Comparison of ENCODE assay signal across 8 mouse cellular contexts in genomic region chr7:44468644-44469285, GRCm38 (mm10). TPM values are rescaled to one million over a fixed set of nuclear protein-coding genes. Genes with fewer than 3 reads are reported as not detected.
A peak's percentile ranks its signal among the peaks of the same experiment; 100 is the strongest.
DNase-seq lines count a peak whose midpoint lies in the region; ATAC-seq and TF ChIP-seq lines count a peak whose summit lies in the region.

No protein-coding gene starts in this region.

- H3K4me3 ChIP-seq in spleen, adult 2 months (ENCODE audit: extremely low read depth, insufficient read depth, insufficient read length): peak overlapping the region; percentile 77
- H3K4me3 ChIP-seq in intestine, embryonic 14.5 days (ENCODE audit: low read depth, low read length): peak overlapping the region; percentile 70
- peak overlapping the region; percentile 75 for H3K4me3 ChIP-seq in myocyte

- H3ac ChIP-seq in myocyte (ENCODE audit: control insufficient read depth, insufficient read length): peak overlapping the region; percentile 1

- H3K27me3 ChIP-seq in spleen, adult 2 months (ENCODE audit: control insufficient read depth, insufficient read depth, low read length): no peaks in the 10 kb centered on the region
- H3K27me3 ChIP-seq in intestine, embryonic 14.5 days (replicated peaks; ENCODE audit: control insufficient read depth, insufficient read depth, low read length): peaks cover 10% of the 10 kb centered on the region
- H3K27me3 ChIP-seq in myocyte (ENCODE audit: control insufficient read depth, insufficient read depth, insufficient read length): peaks cover 6% of the 10 kb centered on the region

- 0 out of 2 replicates have a peak, but pooled peaks cover 4% of the 10 kb centered on the region for H3K4me1 ChIP-seq in spleen, adult 2 months (ENCODE audit: control insufficient read depth, insufficient read depth, insufficient read length)
- H3K4me1 ChIP-seq in intestine, embryonic 14.5 days (replicated peaks; ENCODE audit: control insufficient read depth, insufficient read depth, low read length): peaks cover 10% of the 10 kb centered on the region

- peak overlapping the region; percentile 6; the same call in 1 of the 2 replicates for H3K27ac ChIP-seq in spleen, adult 2 months (ENCODE audit: insufficient read depth, low read length)
- H3K27ac ChIP-seq in intestine, embryonic 14.5 days (ENCODE audit: low read depth): 0 out of 2 replicates have a peak overlapping the region, but pooled peaks have one; percentile 63

- no peaks in the 10 kb centered on the region for H3K36me3 ChIP-seq in spleen, adult 2 months (ENCODE audit: control insufficient read depth, insufficient read depth, low read length)
- H3K36me3 ChIP-seq in intestine, embryonic 14.5 days (ENCODE audit: control insufficient read depth, insufficient read depth, low read length): no peaks in the 10 kb centered on the region
- no peaks in the 10 kb centered on the region for H3K36me3 ChIP-seq in myocyte (ENCODE audit: control insufficient read depth, insufficient read depth)

- peak overlapping the region; percentile 65 for H3K9ac ChIP-seq in intestine, embryonic 14.5 days (ENCODE audit: low read length)

- WGBS in spleen, adult 2 months: 85% methylated on average over 15 of the region's 15 CpGs
- 74% methylated on average over 15 of the region's 15 CpGs for WGBS in intestine, embryonic 14.5 days

- no peak for TF ChIP-seq CTCF in spleen, adult 2 months (IDR thresholded peaks at IDR 0.05; ENCODE audit: extremely low read depth, insufficient read depth, insufficient read length, insufficient replicate concordance)

- no peak for TF ChIP-seq POLR2A in spleen, adult 2 months (IDR thresholded peaks at IDR 0.05; ENCODE audit: low read depth, low read length)
- TF ChIP-seq POLR2A in myocyte (IDR thresholded peaks at IDR 0.05; ENCODE audit: insufficient read length, low read depth): no peak

- ATAC-seq in intestine, embryonic 14.5 days (replicated peaks; ENCODE audit: low FRiP score, low TSS enrichment, low read depth): no peak

- H3K4me2 ChIP-seq in intestine, embryonic 14.5 days (ENCODE audit: low read length): peak overlapping the region; percentile 73
- peak overlapping the region; percentile 73 for H3K4me2 ChIP-seq in myocyte (ENCODE audit: low read depth)

- peak; percentile 10 to 32 for DNase-seq in frontal cortex, postnatal 10 days (ENCODE audit: low spot score in 2 of 2)
- no peak for DNase-seq in frontal cortex, adult 2 months (ENCODE audit: extremely low spot score in 1 of 2, low spot score in 1 of 2)
- no peak for DNase-seq in spleen, adult 2 months (ENCODE audit: low read depth in 1 of 2, low spot score in 2 of 2)
- no peak for DNase-seq in spleen, postnatal 36 days (ENCODE audit: low spot score in 2 of 2)
- no peak for DNase-seq in intestine, embryonic 14.5 days (ENCODE audit: low spot score)
- DNase-seq in urinary bladder, postnatal 14 days (ENCODE audit: low spot score): no peak
- no peak for DNase-seq in embryo, embryonic 9.5 days (ENCODE audit: extremely low spot score)

- H3K79me2 ChIP-seq in myocyte (ENCODE audit: control insufficient read depth, insufficient read depth): no peaks in the 10 kb centered on the region

- no peaks in the 10 kb centered on the region for H3K9me3 ChIP-seq in intestine, embryonic 14.5 days (ENCODE audit: control insufficient read depth, low read length)

TF ChIP-seq in myocyte, 11 proteins besides CTCF, POLR2A, EP300 and RAD21:
- no peak for TF ChIP-seq TCF12 (IDR thresholded peaks at IDR 0.05; ENCODE audit: insufficient read depth, poor library complexity, severe bottlenecking)
- TF ChIP-seq POLR2AphosphoS2 (IDR thresholded peaks at IDR 0.05; ENCODE audit: insufficient read length, low read depth): peak; percentile 61
- TF ChIP-seq MYOD1 (IDR thresholded peaks at IDR 0.05; ENCODE audit: control insufficient read depth in 1 of 3, insufficient read length in 2 of 3, low read depth in 2 of 3): peak in 2 of 3 experiments; percentile 29 to 65
- TF ChIP-seq TCF3 (IDR thresholded peaks at IDR 0.05; ENCODE audit: insufficient read length, low read depth): no peak
- TF ChIP-seq MYOG (IDR thresholded peaks at IDR 0.05; ENCODE audit: control insufficient read depth in 1 of 3, insufficient read depth in 1 of 3, insufficient read length in 2 of 3, low read depth in 2 of 3): peak in 2 of 3 experiments; percentile 63 to 78
- TF ChIP-seq MAX (IDR thresholded peaks at IDR 0.05; ENCODE audit: low read depth): no peak
- TF ChIP-seq CEBPB (IDR thresholded peaks at IDR 0.05; ENCODE audit: insufficient read depth, poor library complexity, severe bottlenecking): no peak
- TF ChIP-seq E2F4 (IDR thresholded peaks at IDR 0.05; ENCODE audit: insufficient read depth): no peak

RNA-seq across cellular contexts. Expression of gene Josd2, which starts 1.0 kb away (rescaled TPM):
- 169 and 184 TPM in 2 replicates for polyA plus RNA-seq in frontal cortex, adult 2 months (2012; rRNA removed)
- 124 and 171 TPM in 2 replicates for polyA plus RNA-seq in spleen, adult 2 months (2012; rRNA removed)
- 72.1 and 77.0 TPM in 2 replicates for polyA plus RNA-seq in intestine, embryonic 14.5 days (2014; fragmentation: Nextera tagmentation; extraction: Ambion mirVana)
- polyA plus RNA-seq in myocyte (2012; fragmentation: generic; extraction: Trizol): 233 TPM

RNA-seq across cellular contexts. Expression of gene Aspdh, which starts 3.6 kb away (rescaled TPM):
- 12.2 and 14.4 TPM in 2 replicates for polyA plus RNA-seq in frontal cortex, adult 2 months (2012; rRNA removed)
- polyA plus RNA-seq in spleen, adult 2 months (2012; rRNA removed): 0.40 TPM in 1 of 2 replicates, not detected in the other
- polyA plus RNA-seq in intestine, embryonic 14.5 days (2014; fragmentation: Nextera tagmentation; extraction: Ambion mirVana): 0.65 TPM in 1 of 2 replicates, not detected in the other
- polyA plus RNA-seq in myocyte (2012; fragmentation: generic; extraction: Trizol): not detected

RNA-seq across cellular contexts. Expression of gene Emc10, which starts 27.6 kb away (rescaled TPM):
- 252 and 282 TPM in 2 replicates for polyA plus RNA-seq in frontal cortex, adult 2 months (2012; rRNA removed)
- 188 and 231 TPM in 2 replicates for polyA plus RNA-seq in spleen, adult 2 months (2012; rRNA removed)
- 107 and 116 TPM in 2 replicates for polyA plus RNA-seq in intestine, embryonic 14.5 days (2014; fragmentation: Nextera tagmentation; extraction: Ambion mirVana)
- polyA plus RNA-seq in myocyte (2012; fragmentation: generic; extraction: Trizol): 98.2 TPM

RNA-seq across cellular contexts. Expression of gene Fam71e1, which starts 27.6 kb away (rescaled TPM):
- 27.3 and 33.6 TPM in 2 replicates for polyA plus RNA-seq in frontal cortex, adult 2 months (2012; rRNA removed)
- 5.1 and 7.3 TPM in 2 replicates for polyA plus RNA-seq in spleen, adult 2 months (2012; rRNA removed)
- polyA plus RNA-seq in intestine, embryonic 14.5 days (2014; fragmentation: Nextera tagmentation; extraction: Ambion mirVana): 10.2 and 11.5 TPM in 2 replicates
- polyA plus RNA-seq in myocyte (2012; fragmentation: generic; extraction: Trizol): 1.7 TPM

RNA-seq across cellular contexts. Expression of gene Lrrc4b, which starts 39.9 kb away (rescaled TPM):
- 230 and 247 TPM in 2 replicates for polyA plus RNA-seq in frontal cortex, adult 2 months (2012; rRNA removed)
- 0.22 and 0.23 TPM in 2 replicates for polyA plus RNA-seq in spleen, adult 2 months (2012; rRNA removed)
- 1.3 TPM in 2 replicates for polyA plus RNA-seq in intestine, embryonic 14.5 days (2014; fragmentation: Nextera tagmentation; extraction: Ambion mirVana)
- not detected for polyA plus RNA-seq in myocyte (2012; fragmentation: generic; extraction: Trizol)

Comparison
In these comparisons a context has a peak if more than half of its experiments do, and no peak if none do; other contexts are left out.
1. DNase-seq: peak in frontal cortex, postnatal 10 days (2 of 2); none in frontal cortex, adult 2 months (0 of 2), spleen, adult 2 months (0 of 2), spleen, postnatal 36 days (0 of 2), intestine, embryonic 14.5 days (single experiment), urinary bladder, postnatal 14 days (single experiment) and embryo, embryonic 9.5 days (single experiment).
2. Peak in every context shown above with its lines, with median percentiles within 50 percentile points of each other: H3K4me3 ChIP-seq.